Mouse (Mus musculus): ENCODE data around the gene Ralgapa2.
A peak's percentile ranks its signal among the peaks of the same experiment; 100 is the strongest.

Gene Ralgapa2

GRCm38 (mm10) chr2:146511911-146512580 lies at the start of gene Ralgapa2:
Gene Ralgapa2, minus strand, starts transcription at chr2:146512344.
- DNase-seq (ENCODE audit: low read depth, low spot score): peak; percentile 97

- no peak for DNase-seq (ENCODE audit: low read depth, low spot score)
Observed at GRCm38 (mm10) chr2:146561505-146561904, 49.4 kb upstream of the Ralgapa2 start.

GRCm38 (mm10) chr2:146560633-146561043 lies 48.5 kb upstream of the Ralgapa2 start:
- no peak for DNase-seq (ENCODE audit: low read depth, low spot score)

GRCm38 (mm10) chr2:146556148-146556547 lies 44.0 kb upstream of the Ralgapa2 start:
- DNase-seq (ENCODE audit: low read depth, low spot score): no peak

GRCm38 (mm10) chr2:146555351-146555750 lies 43.2 kb upstream of the Ralgapa2 start:
- DNase-seq (ENCODE audit: low read depth, low spot score): no peak

- DNase-seq (ENCODE audit: low read depth, low spot score): no peak
Observed at GRCm38 (mm10) chr2:146553701-146554100, 41.6 kb upstream of the Ralgapa2 start.

GRCm38 (mm10) chr2:146551818-146552217 lies 39.7 kb upstream of the Ralgapa2 start:
- DNase-seq (ENCODE audit: low read depth, low spot score): no peak

- no peak for DNase-seq (ENCODE audit: low read depth, low spot score)
Observed at GRCm38 (mm10) chr2:146549111-146549776, 37.1 kb upstream of the Ralgapa2 start.

- DNase-seq (ENCODE audit: low read depth, low spot score): no peak
Observed at GRCm38 (mm10) chr2:146544155-146544814, 32.1 kb upstream of the Ralgapa2 start.

GRCm38 (mm10) chr2:146533118-146533949 lies 21.2 kb upstream of the Ralgapa2 start:
- DNase-seq (ENCODE audit: low read depth, low spot score): no peak

- no peak for DNase-seq (ENCODE audit: low read depth, low spot score)
Observed at GRCm38 (mm10) chr2:146532493-146532892, 20.3 kb upstream of the Ralgapa2 start.

GRCm38 (mm10) chr2:146525483-146525882 lies 13.3 kb upstream of the Ralgapa2 start:
- no peak for DNase-seq (ENCODE audit: low read depth, low spot score)

- DNase-seq (ENCODE audit: low read depth, low spot score): no peak
Observed at GRCm38 (mm10) chr2:146524685-146525415, 12.7 kb upstream of the Ralgapa2 start.

GRCm38 (mm10) chr2:146516894-146517293 lies 4.8 kb upstream of the Ralgapa2 start:
- no peak for DNase-seq (ENCODE audit: low read depth, low spot score)

- no peak for DNase-seq (ENCODE audit: low read depth, low spot score)
Observed at GRCm38 (mm10) chr2:146515081-146515480, 2.9 kb upstream of the Ralgapa2 start.

- no peak for DNase-seq (ENCODE audit: low read depth, low spot score)
Observed at GRCm38 (mm10) chr2:146512581-146512920, 407 bp upstream of the Ralgapa2 start.

- DNase-seq (ENCODE audit: low read depth, low spot score): no peak
Observed at GRCm38 (mm10) chr2:146511401-146511865, 711 bp downstream of the Ralgapa2 start.

GRCm38 (mm10) chr2:146510780-146511179 lies 1.4 kb downstream of the Ralgapa2 start:
- DNase-seq (ENCODE audit: low read depth, low spot score): no peak

GRCm38 (mm10) chr2:146502578-146503311 lies 9.4 kb downstream of the Ralgapa2 start:
- DNase-seq (ENCODE audit: low read depth, low spot score): no peak

GRCm38 (mm10) chr2:146500067-146500466 lies 12.1 kb downstream of the Ralgapa2 start:
- DNase-seq (ENCODE audit: low read depth, low spot score): no peak
